Mouse (Mus musculus) urinary bladder, postnatal 25 days (tissue): ENCODE results near the gene Mst1.

Source experiments
- DNase-seq: peaks from one replicate; pipeline ENCODE4 v3.0.0; 2022; ENCODE audit warnings: low spot score

The Mst1 gene

GRCm38 (mm10) chr9:108099619-108100018, 19.4 kb downstream of the Mst1 start:
- no peak for DNase-seq

GRCm38 (mm10) chr9:108104766-108105548, 24.7 kb downstream of the Mst1 start:
- DNase-seq, result no peak

- DNase-seq, result no peak
These were observed 25.3 kb downstream of the Mst1 start for GRCm38 (mm10) chr9:108105549-108105863.

- DNase-seq, result no peak
These were observed 25.9 kb downstream of the Mst1 start for GRCm38 (mm10) chr9:108106090-108106489.

GRCm38 (mm10) chr9:108107867-108108266, 27.6 kb downstream of the Mst1 start:
- no peak for DNase-seq

- DNase-seq, result no peak
These were observed 29.9 kb downstream of the Mst1 start for GRCm38 (mm10) chr9:108110160-108110559.

- DNase-seq, result no peak
These were observed 30.9 kb downstream of the Mst1 start for GRCm38 (mm10) chr9:108111101-108111592.

GRCm38 (mm10) chr9:108111593-108112121, 31.4 kb downstream of the Mst1 start:
- no peak for DNase-seq

GRCm38 (mm10) chr9:108112719-108113340, 32.6 kb downstream of the Mst1 start:
- DNase-seq, result no peak

GRCm38 (mm10) chr9:108115290-108116077, 35.2 kb downstream of the Mst1 start:
- no peak for DNase-seq

GRCm38 (mm10) chr9:108117143-108117542, 36.9 kb downstream of the Mst1 start:
- no peak for DNase-seq

GRCm38 (mm10) chr9:108119891-108120411, 39.7 kb downstream of the Mst1 start:
- no peak for DNase-seq

GRCm38 (mm10) chr9:108120671-108121070, 40.4 kb downstream of the Mst1 start:
- no peak for DNase-seq

GRCm38 (mm10) chr9:108121170-108121969, 41.1 kb downstream of the Mst1 start:
- no peak for DNase-seq

- DNase-seq, result no peak
These were observed 43.7 kb downstream of the Mst1 start for GRCm38 (mm10) chr9:108123916-108124315.

GRCm38 (mm10) chr9:108125731-108126130, 45.5 kb downstream of the Mst1 start:
- DNase-seq, result no peak

GRCm38 (mm10) chr9:108126436-108127180, 46.4 kb downstream of the Mst1 start:
- no peak for DNase-seq

GRCm38 (mm10) chr9:108128248-108128647, 48.0 kb downstream of the Mst1 start:
- no peak for DNase-seq

GRCm38 (mm10) chr9:108129042-108129948, 49.1 kb downstream of the Mst1 start:
- DNase-seq, result no peak

GRCm38 (mm10) chr9:108131502-108131901, 51.3 kb downstream of the Mst1 start:
- no peak for DNase-seq
